Mouse (Mus musculus) heart, adult 2 months (tissue): ENCODE measurements around the gene Tbc1d17. TPM values are rescaled to one million over a fixed set of nuclear protein-coding genes. Genes with fewer than 3 reads are reported as not detected.
A peak's percentile ranks its signal among the peaks of the same experiment; 100 is the strongest.

Experiments used
- DNase-seq, 2 experiments: peaks; one replicate each; pipeline ENCODE4 v3.0.0; 2021
- H3K27ac ChIP-seq: fragments of 200-600 bp; 2 replicates; pipeline ENCODE4 v1.8.1; 2022
- H3K27me3 ChIP-seq: fragments of 200-500 bp; 2 replicates; pipeline ENCODE4 v1.6.1; 2012; ENCODE audit warnings: mild to moderate bottlenecking, low read length, inconsistent platforms, mixed read lengths; ENCODE audit not compliant: control insufficient read depth, insufficient read depth
- H3K36me3 ChIP-seq: fragments of 200-500 bp; 2 replicates; pipeline ENCODE4 v1.6.1; 2012; ENCODE audit warnings: low read length, inconsistent platforms; ENCODE audit not compliant: control insufficient read depth, insufficient read depth
- H3K4me1 ChIP-seq: fragments of 200-500 bp; 2 replicates; pipeline ENCODE4 v1.6.1; 2011; ENCODE audit warnings: low read length; ENCODE audit not compliant: control insufficient read depth, insufficient read depth
- H3K4me3 ChIP-seq: fragments of 200-600 bp; 2 replicates; pipeline ENCODE4 v1.8.1; 2022
- H3K79me2 ChIP-seq: fragments of 200-500 bp; replicated peaks from 2 replicates; pipeline ENCODE4 v1.6.1; 2012; ENCODE audit warnings: mild to moderate bottlenecking, inconsistent platforms, low read length, moderate library complexity, mixed read lengths; ENCODE audit not compliant: control insufficient read depth, insufficient read depth
- H3K9ac ChIP-seq: fragments of 200-500 bp; 2 replicates; pipeline ENCODE4 v1.6.1; 2012; ENCODE audit warnings: low read depth, mild to moderate bottlenecking, control low read depth, inconsistent platforms, low read length, mixed read lengths
- CTCF ChIP-seq: fragments of 200-600 bp; IDR thresholded peaks from 2 replicates; pipeline ENCODE4 v1.8.1; 2022; ENCODE audit warnings: antibody characterized with exemption, mild to moderate bottlenecking, moderate library complexity
- EP300 ChIP-seq: fragments of 200-500 bp; IDR thresholded peaks from 2 replicates; pipeline ENCODE4 v1.6.1; 2011; ENCODE audit warnings: low read depth, low read length, control low read depth; ENCODE audit not compliant: insufficient read depth
- POLR2A ChIP-seq: fragments of 200-500 bp; IDR thresholded peaks from 2 replicates; pipeline ENCODE4 v1.6.1; 2011; ENCODE audit warnings: mild to moderate bottlenecking, low read depth, low read length, control low read depth; ENCODE audit not compliant: insufficient read depth
- WGBS: fragments of 180-500 bp; shearing (Covaris S2); methylation state at CpG from one replicate; pipeline ENCODE4 v1.1.7; 2018; 5-methylcytosine and 5-hydroxymethylcytosine counted together
- intact Hi-C: fragments of 180-260 bp; cut with DNase I; formaldehyde crosslinking; loops from one replicate; pipeline ENCODE4 v1.15.1; 2025
- microRNA-seq, 2 experiments: library from miRNA; unstranded; fragments of <30 nt; microRNA quantifications; one replicate each; pipeline ENCODE4 v1.2.0; 2021
- polyA plus RNA-seq: library from polyadenylated mRNA; depleted of rRNA; stranded (reverse); fragments of >200 nt; gene quantifications from 2 replicates; pipeline ENCODE4 v1.2.3, GENCODE M21; 2012; rRNA removed
- total RNA-seq, 2 experiments: library from RNA; stranded (reverse); gene quantifications; 2 replicates each; pipeline ENCODE4 v1.2.3; 2021

Tbc1d17 gene
- total and polyA plus RNA-seq, 3 experiments: 29.6 to 56.0 (median 46.6) TPM

GRCm38 (mm10) chr7:44790066-44790465 is 58.8 kb downstream of the Tbc1d17 start:
- Histone ChIP-seq H3K27ac (no peak overlapping the region), H3K4me3 (no peak overlapping the region), H3K27me3 (no peaks in the 10 kb centered on the region), H3K4me1 (no peaks in the 10 kb centered on the region), H3K79me2 (no peaks in the 10 kb centered on the region), H3K36me3 (no peaks in the 10 kb centered on the region), H3K9ac (no peak overlapping the region)
- TF ChIP-seq EP300: no peak
- no peak for TF ChIP-seq CTCF
- no peak for TF ChIP-seq POLR2A
- DNase-seq: peak in 1 of 2 experiments; percentile 1
- WGBS: 68% methylated on average over 4 of the region's 4 CpGs
- intact Hi-C loops: no loop called here

GRCm38 (mm10) chr7:44789531-44789930 is 59.3 kb downstream of the Tbc1d17 start:
- intact Hi-C loops: no loop called here
- Histone ChIP-seq H3K36me3 (no peaks in the 10 kb centered on the region), H3K4me3 (no peak overlapping the region), H3K27ac (no peak overlapping the region), H3K4me1 (no peaks in the 10 kb centered on the region), H3K27me3 (no peaks in the 10 kb centered on the region), H3K79me2 (no peaks in the 10 kb centered on the region), H3K9ac (no peak overlapping the region)
- TF ChIP-seq CTCF (no peak), POLR2A (no peak), EP300 (no peak)
- peak in 1 of 2 experiments; percentile 10 for DNase-seq
- 62% methylated on average over 3 of the region's 3 CpGs for WGBS

Small RNA genes lying within 50 kb of the gene (microRNA-seq; reads per million reads assigned to microRNA genes)
- gene Mir707: 0 reads per million in 2 experiments

Other genes starting within 250 kb of the Tbc1d17 start
- gene Myh14, start 178.2 kb downstream of the Tbc1d17 start, total RNA-seq: 10 to 100 TPM; 79.4 to 96.6 TPM
- 23.1 and 24.8 TPM in 2 replicates for gene Myh14, start 178.2 kb downstream of the Tbc1d17 start, polyA plus RNA-seq
- gene Izumo2, start 140.3 kb downstream of the Tbc1d17 start, total RNA-seq: not detected
- gene Izumo2, start 140.3 kb downstream of the Tbc1d17 start, polyA plus RNA-seq: not detected in 2 replicates
- 10 to 100 TPM; 23.3 to 26.7 TPM for gene Vrk3, start 100.7 kb downstream of the Tbc1d17 start, total RNA-seq
- 36.3 and 41.3 TPM in 2 replicates for gene Vrk3, start 100.7 kb downstream of the Tbc1d17 start, polyA plus RNA-seq
- gene Zfp473, start 98.0 kb downstream of the Tbc1d17 start, total RNA-seq: not detected
- 0.03 and 0.12 TPM in 2 replicates for gene Zfp473, start 98.0 kb downstream of the Tbc1d17 start, polyA plus RNA-seq
- 10 to 100 TPM; 27.1 to 28.0 TPM for gene Nup62, start 33.0 kb downstream of the Tbc1d17 start, total RNA-seq
- gene Nup62, start 33.0 kb downstream of the Tbc1d17 start, polyA plus RNA-seq: 36.0 and 36.6 TPM in 2 replicates
- under 1 TPM; 0.61 to 0.70 TPM for gene Il4i1, start 32.7 kb downstream of the Tbc1d17 start, total RNA-seq
- gene Il4i1, start 32.7 kb downstream of the Tbc1d17 start, polyA plus RNA-seq: 1.3 and 1.5 TPM in 2 replicates
- gene Atf5, start 32.4 kb downstream of the Tbc1d17 start, total RNA-seq: 10 to 100 TPM; 60.2 to 63.4 TPM
- gene Atf5, start 32.4 kb downstream of the Tbc1d17 start, polyA plus RNA-seq: 42.3 and 73.6 TPM in 2 replicates
- 10 to 100 TPM; 62.6 to 72.8 TPM for gene Akt1s1, start 88 bp downstream of the Tbc1d17 start, total RNA-seq
- gene Akt1s1, start 88 bp downstream of the Tbc1d17 start, polyA plus RNA-seq: 53.8 and 63.0 TPM in 2 replicates
- gene Pnkp, start 8.1 kb upstream of the Tbc1d17 start, total RNA-seq: 10 to 100 TPM; 15.3 to 19.6 TPM
- 20.2 and 30.1 TPM in 2 replicates for gene Pnkp, start 8.1 kb upstream of the Tbc1d17 start, polyA plus RNA-seq
- gene Ptov1, start 20.7 kb upstream of the Tbc1d17 start, total RNA-seq: 100 to 1,000 TPM; 155 to 172 TPM
- 293 and 317 TPM in 2 replicates for gene Ptov1, start 20.7 kb upstream of the Tbc1d17 start, polyA plus RNA-seq
- gene Med25, start 43.6 kb upstream of the Tbc1d17 start, total RNA-seq: 10 to 100 TPM; 70.0 to 85.8 TPM
- 107 and 121 TPM in 2 replicates for gene Med25, start 43.6 kb upstream of the Tbc1d17 start, polyA plus RNA-seq
- 10 to 100 TPM; 16.3 to 17.1 TPM for gene Fuz, start 47.0 kb upstream of the Tbc1d17 start, total RNA-seq
- 25.2 and 31.6 TPM in 2 replicates for gene Fuz, start 47.0 kb upstream of the Tbc1d17 start, polyA plus RNA-seq
- gene Ap2a1, start 80.4 kb upstream of the Tbc1d17 start, total RNA-seq: 10 to 100 TPM; 63.3 to 67.6 TPM
- gene Ap2a1, start 80.4 kb upstream of the Tbc1d17 start, polyA plus RNA-seq: 56.1 and 68.1 TPM in 2 replicates
- gene Tsks, start 94.1 kb upstream of the Tbc1d17 start, total RNA-seq: not detected
- 0.26 and 1.5 TPM in 2 replicates for gene Tsks, start 94.1 kb upstream of the Tbc1d17 start, polyA plus RNA-seq
- gene Cpt1c, start 125.8 kb upstream of the Tbc1d17 start, total RNA-seq: 1 to 10 TPM; 1.5 to 2.1 TPM
- gene Cpt1c, start 125.8 kb upstream of the Tbc1d17 start, polyA plus RNA-seq: 8.4 and 9.7 TPM in 2 replicates
- 10 to 100 TPM; 85.4 to 98.0 TPM for gene Prmt1, start 137.5 kb upstream of the Tbc1d17 start, total RNA-seq
- gene Prmt1, start 137.5 kb upstream of the Tbc1d17 start, polyA plus RNA-seq: 96.7 and 139 TPM in 2 replicates
- 10 to 100 TPM; 24.4 to 26.0 TPM for gene Irf3, start 148.6 kb upstream of the Tbc1d17 start, total RNA-seq
- 55.6 and 62.6 TPM in 2 replicates for gene Irf3, start 148.6 kb upstream of the Tbc1d17 start, polyA plus RNA-seq
- gene Bcl2l12, start 149.6 kb upstream of the Tbc1d17 start, total RNA-seq: 10 to 100 TPM in 1 of 2 experiments, 1 to 10 TPM in 1; 9.5 to 11.5 TPM
- 16.8 and 19.2 TPM in 2 replicates for gene Bcl2l12, start 149.6 kb upstream of the Tbc1d17 start, polyA plus RNA-seq
- 10 to 100 TPM; 45.5 to 46.6 TPM for gene Scaf1, start 167.3 kb upstream of the Tbc1d17 start, total RNA-seq
- 33.9 and 36.0 TPM in 2 replicates for gene Scaf1, start 167.3 kb upstream of the Tbc1d17 start, polyA plus RNA-seq
- 10 to 100 TPM; 40.9 to 44.3 TPM for gene Rras, start 168.9 kb upstream of the Tbc1d17 start, total RNA-seq
- 107 and 114 TPM in 2 replicates for gene Rras, start 168.9 kb upstream of the Tbc1d17 start, polyA plus RNA-seq
- gene Prr12, start 203.8 kb upstream of the Tbc1d17 start, total RNA-seq: 10 to 100 TPM; 22.4 to 23.0 TPM
- gene Prr12, start 203.8 kb upstream of the Tbc1d17 start, polyA plus RNA-seq: 4.9 and 7.1 TPM in 2 replicates
- gene Nosip, start 213.3 kb upstream of the Tbc1d17 start, total RNA-seq: 10 to 100 TPM; 27.0 to 29.3 TPM
- gene Nosip, start 213.3 kb upstream of the Tbc1d17 start, polyA plus RNA-seq: 41.7 and 43.6 TPM in 2 replicates
- 1 to 10 TPM; 5.5 to 6.2 TPM for gene Prrg2, start 213.6 kb upstream of the Tbc1d17 start, total RNA-seq
- gene Prrg2, start 213.6 kb upstream of the Tbc1d17 start, polyA plus RNA-seq: 19.8 and 23.6 TPM in 2 replicates
- gene Rcn3, start 243.1 kb upstream of the Tbc1d17 start, total RNA-seq: 10 to 100 TPM; 24.6 to 27.9 TPM
- 52.2 and 64.5 TPM in 2 replicates for gene Rcn3, start 243.1 kb upstream of the Tbc1d17 start, polyA plus RNA-seq